In genomic region chr6:97204952-97205351, GRCm38 (mm10) we compare ENCODE assay signal across 8 mouse cellular contexts. TPM values are rescaled to one million over a fixed set of nuclear protein-coding genes. Genes with fewer than 3 reads are reported as not detected.
DNase-seq lines count a peak whose midpoint lies in the region; ATAC-seq lines count a peak whose summit lies in the region.

No protein-coding gene starts in this region.

- H3K4me2 ChIP-seq in forebrain, embryonic 14.5 days (ENCODE audit: low read length): peak overlapping the region; percentile 79
- peak overlapping the region; percentile 64 for H3K4me2 ChIP-seq in kidney, embryonic 14.5 days (replicated peaks; ENCODE audit: low read depth, low read length)

- under 1% methylated on average over 16 of the region's 16 CpGs for WGBS in forebrain, embryonic 14.5 days
- under 1% methylated on average over 16 of the region's 16 CpGs for WGBS in kidney, embryonic 14.5 days
- WGBS in macrophage (ENCODE audit: missing documents): 0% methylated on average over 11 of the region's 16 CpGs

- H3K27me3 ChIP-seq in megakaryocyte, embryonic 14.5 days (replicated peaks): no peaks in the 10 kb centered on the region
- no peaks in the 10 kb centered on the region for H3K27me3 ChIP-seq in forebrain, embryonic 14.5 days (replicated peaks; ENCODE audit: control insufficient read depth, insufficient read depth, low read length)
- H3K27me3 ChIP-seq in kidney, embryonic 14.5 days (ENCODE audit: control insufficient read depth, insufficient read depth, low read length): no peaks in the 10 kb centered on the region

- no peaks in the 10 kb centered on the region for H3K9me3 ChIP-seq in megakaryocyte, embryonic 14.5 days
- no peaks in the 10 kb centered on the region for H3K9me3 ChIP-seq in forebrain, embryonic 14.5 days (replicated peaks; ENCODE audit: control insufficient read depth, low read length)
- no peaks in the 10 kb centered on the region for H3K9me3 ChIP-seq in kidney, embryonic 14.5 days (ENCODE audit: control insufficient read depth, low read length)

- peak; percentile 37 to 56 for DNase-seq in adrenal gland, postnatal 36 days
- peak; percentile 23 for DNase-seq in forebrain, embryonic 14.5 days (ENCODE audit: low spot score)
- peak; percentile 62 for DNase-seq in thymus, postnatal 14 days
- no peak for DNase-seq in frontal cortex, postnatal 25 days (ENCODE audit: low spot score in 2 of 2)

- H3K36me3 ChIP-seq in megakaryocyte, embryonic 14.5 days (replicated peaks; ENCODE audit: low read length): peaks cover 30% of the 10 kb centered on the region
- 0 out of 2 replicates have a peak, but pooled peaks cover 7% of the 10 kb centered on the region for H3K36me3 ChIP-seq in forebrain, embryonic 14.5 days (ENCODE audit: control insufficient read depth, insufficient read depth, low read length)
- H3K36me3 ChIP-seq in kidney, embryonic 14.5 days (ENCODE audit: control insufficient read depth, insufficient read depth, low read length): peaks cover 9% of the 10 kb centered on the region; the same call in 1 of the 2 replicates
- H3K36me3 ChIP-seq in macrophage (ENCODE audit: inconsistent target): 0 out of 2 replicates have a peak, but pooled peaks cover 9% of the 10 kb centered on the region

- peak overlapping the region; percentile 98 for H3K9ac ChIP-seq in forebrain, embryonic 14.5 days (ENCODE audit: low read length)
- peak overlapping the region; percentile 96 for H3K9ac ChIP-seq in kidney, embryonic 14.5 days (ENCODE audit: low read depth, low read length)

- no peak for ATAC-seq in megakaryocyte, adult 5-6 weeks (ENCODE audit: poor library complexity, severe bottlenecking)
- peak; percentile 56 for ATAC-seq in forebrain, embryonic 14.5 days
- ATAC-seq in kidney, embryonic 14.5 days (ENCODE audit: low FRiP score, low TSS enrichment): peak; percentile 51

- peaks cover 58% of the 10 kb centered on the region for H3K4me1 ChIP-seq in megakaryocyte, embryonic 14.5 days
- H3K4me1 ChIP-seq in forebrain, embryonic 14.5 days (ENCODE audit: control insufficient read depth, insufficient read depth, low read length): peaks cover 14% of the 10 kb centered on the region
- peaks cover 9% of the 10 kb centered on the region; the same call in 1 of the 2 replicates for H3K4me1 ChIP-seq in kidney, embryonic 14.5 days (ENCODE audit: control insufficient read depth, insufficient read depth, low read length)

- H3K27ac ChIP-seq in forebrain, embryonic 14.5 days (ENCODE audit: low read depth, low read length): peak overlapping the region; percentile 83
- peak overlapping the region; percentile 83 for H3K27ac ChIP-seq in kidney, embryonic 14.5 days (ENCODE audit: low read depth, low read length)
- H3K27ac ChIP-seq in macrophage: peak overlapping the region; percentile 33

- peak overlapping the region; percentile 97 for H3K4me3 ChIP-seq in megakaryocyte, embryonic 14.5 days (replicated peaks)
- H3K4me3 ChIP-seq in forebrain, embryonic 14.5 days (ENCODE audit: low read depth, low read length): peak overlapping the region; percentile 85
- peak overlapping the region; percentile 96 for H3K4me3 ChIP-seq in kidney, embryonic 14.5 days (ENCODE audit: low read length)
- peak overlapping the region; percentile 46 for H3K4me3 ChIP-seq in macrophage (ENCODE audit: inconsistent target)

- H3K79me2 ChIP-seq in macrophage (ENCODE audit: inconsistent target): peaks cover 53% of the 10 kb centered on the region

RNA-seq across cellular contexts. Expression of gene Uba3, which starts 0.5 kb away (rescaled TPM):
- 4.7 and 9.4 TPM in 2 replicates for polyA plus RNA-seq in megakaryocyte, embryonic 14.5 days (2012; ENCODE audit: insufficient read depth, low replicate concordance)
- total RNA-seq in megakaryocyte, adult 5-6 weeks (2015): 52.0 and 52.9 TPM in 2 replicates
- 57.5 and 64.0 TPM in 2 replicates for total RNA-seq in megakaryocyte, adult 5-6 weeks (2017)
- 10 to 100 TPM; 59.1 to 66.2 TPM for total RNA-seq in adrenal gland, postnatal 36 days (2021)
- 96.4 and 119 TPM in 2 replicates for polyA plus RNA-seq in forebrain, embryonic 14.5 days (2014; fragmentation: Nextera tagmentation; extraction: Ambion mirVana)
- polyA plus RNA-seq in kidney, embryonic 14.5 days (2014; fragmentation: Nextera tagmentation; extraction: Ambion mirVana): 86.5 and 89.9 TPM in 2 replicates
- total RNA-seq in macrophage (2018; cell fraction: chromatin; rRNA removed): 100 to 1,000 TPM in 13 of 26 experiments, 10 to 100 TPM in 13; 41.1 to 153 (median 102) TPM
- total RNA-seq in macrophage (2018; cell fraction: cytosol; rRNA removed): 10 to 100 TPM; 33.3 to 41.9 (median 36.9) TPM
- 100 to 1,000 TPM in 2 of 26 experiments, 10 to 100 TPM in 24; 34.7 to 113 (median 66.4) TPM for total RNA-seq in macrophage (2018; cell fraction: nucleus; rRNA removed)
- polyA plus RNA-seq in macrophage (2018): 40.7 to 57.8 TPM (median 56.6 TPM) in 3 replicates

RNA-seq across cellular contexts. Expression of gene Arl6ip5, which starts 5.5 kb away (rescaled TPM):
- polyA plus RNA-seq in megakaryocyte, embryonic 14.5 days (2012; ENCODE audit: insufficient read depth, low replicate concordance): 8.1 and 25.3 TPM in 2 replicates
- 90.2 and 109 TPM in 2 replicates for total RNA-seq in megakaryocyte, adult 5-6 weeks (2015)
- 98.0 and 125 TPM in 2 replicates for total RNA-seq in megakaryocyte, adult 5-6 weeks (2017)
- 100 to 1,000 TPM; 121 to 138 TPM for total RNA-seq in adrenal gland, postnatal 36 days (2021)
- 72.5 and 79.2 TPM in 2 replicates for polyA plus RNA-seq in forebrain, embryonic 14.5 days (2014; fragmentation: Nextera tagmentation; extraction: Ambion mirVana)
- polyA plus RNA-seq in kidney, embryonic 14.5 days (2014; fragmentation: Nextera tagmentation; extraction: Ambion mirVana): 25.9 and 62.3 TPM in 2 replicates
- total RNA-seq in macrophage (2018; cell fraction: chromatin; rRNA removed): 10 to 100 TPM in 23 of 26 experiments, 1 to 10 TPM in 3; 6.7 to 35.7 (median 17.8) TPM
- total RNA-seq in macrophage (2018; cell fraction: cytosol; rRNA removed): 100 to 1,000 TPM; 154 to 210 (median 178) TPM
- total RNA-seq in macrophage (2018; cell fraction: nucleus; rRNA removed): 100 to 1,000 TPM in 1 of 26 experiments, 10 to 100 TPM in 25; 42.7 to 120 (median 70.6) TPM
- polyA plus RNA-seq in macrophage (2018): 170 to 235 TPM (median 193 TPM) in 3 replicates

RNA-seq across cellular contexts. Expression of gene Tmf1, which starts 26.0 kb away (rescaled TPM):
- polyA plus RNA-seq in megakaryocyte, embryonic 14.5 days (2012; ENCODE audit: insufficient read depth, low replicate concordance): 0.52 and 2.5 TPM in 2 replicates
- 21.5 and 22.6 TPM in 2 replicates for total RNA-seq in megakaryocyte, adult 5-6 weeks (2015)
- total RNA-seq in megakaryocyte, adult 5-6 weeks (2017): 98.2 and 120 TPM in 2 replicates
- total RNA-seq in adrenal gland, postnatal 36 days (2021): 10 to 100 TPM; 52.9 to 53.6 TPM
- 30.9 and 36.3 TPM in 2 replicates for polyA plus RNA-seq in forebrain, embryonic 14.5 days (2014; fragmentation: Nextera tagmentation; extraction: Ambion mirVana)
- 33.6 and 36.7 TPM in 2 replicates for polyA plus RNA-seq in kidney, embryonic 14.5 days (2014; fragmentation: Nextera tagmentation; extraction: Ambion mirVana)
- 10 to 100 TPM; 42.4 to 92.0 (median 68.5) TPM for total RNA-seq in macrophage (2018; cell fraction: chromatin; rRNA removed)
- total RNA-seq in macrophage (2018; cell fraction: cytosol; rRNA removed): 10 to 100 TPM; 36.6 to 66.2 (median 47.8) TPM
- 10 to 100 TPM; 38.4 to 89.1 (median 56.8) TPM for total RNA-seq in macrophage (2018; cell fraction: nucleus; rRNA removed)
- 19.9 to 24.8 TPM (median 20.9 TPM) in 3 replicates for polyA plus RNA-seq in macrophage (2018)

RNA-seq across cellular contexts. Expression of gene Lmod3, which starts 47.6 kb away (rescaled TPM):
- not detected in 2 replicates for polyA plus RNA-seq in megakaryocyte, embryonic 14.5 days (2012; ENCODE audit: insufficient read depth, low replicate concordance)
- not detected in 2 replicates for total RNA-seq in megakaryocyte, adult 5-6 weeks (2015)
- total RNA-seq in megakaryocyte, adult 5-6 weeks (2017): not detected in 2 replicates
- total RNA-seq in adrenal gland, postnatal 36 days (2021): not detected
- polyA plus RNA-seq in forebrain, embryonic 14.5 days (2014; fragmentation: Nextera tagmentation; extraction: Ambion mirVana): not detected in 2 replicates
- 0.09 TPM in 1 of 2 replicates, not detected in the other for polyA plus RNA-seq in kidney, embryonic 14.5 days (2014; fragmentation: Nextera tagmentation; extraction: Ambion mirVana)
- under 1 TPM in 3 of 26 experiments, not detected in 23; 0.33 to 0.63 (median 0.37) TPM for total RNA-seq in macrophage (2018; cell fraction: chromatin; rRNA removed)
- under 1 TPM in 2 of 26 experiments, not detected in 24; 0.05 TPM for total RNA-seq in macrophage (2018; cell fraction: cytosol; rRNA removed)
- total RNA-seq in macrophage (2018; cell fraction: nucleus; rRNA removed): under 1 TPM in 2 of 26 experiments, not detected in 24; 0.23 to 0.99 TPM
- not detected in 3 replicates for polyA plus RNA-seq in macrophage (2018)

RNA-seq across cellular contexts. Expression of gene Eogt, which starts 56.0 kb away (rescaled TPM):
- polyA plus RNA-seq in megakaryocyte, embryonic 14.5 days (2012; ENCODE audit: insufficient read depth, low replicate concordance): 0.21 TPM in 1 of 2 replicates, not detected in the other
- 4.6 and 7.2 TPM in 2 replicates for total RNA-seq in megakaryocyte, adult 5-6 weeks (2015)
- 3.4 and 6.1 TPM in 2 replicates for total RNA-seq in megakaryocyte, adult 5-6 weeks (2017)
- 10 to 100 TPM; 37.2 to 44.2 TPM for total RNA-seq in adrenal gland, postnatal 36 days (2021)
- polyA plus RNA-seq in forebrain, embryonic 14.5 days (2014; fragmentation: Nextera tagmentation; extraction: Ambion mirVana): 4.6 and 5.4 TPM in 2 replicates
- 7.0 and 18.0 TPM in 2 replicates for polyA plus RNA-seq in kidney, embryonic 14.5 days (2014; fragmentation: Nextera tagmentation; extraction: Ambion mirVana)
- total RNA-seq in macrophage (2018; cell fraction: chromatin; rRNA removed): 10 to 100 TPM in 22 of 26 experiments, 1 to 10 TPM in 4; 5.0 to 23.7 (median 15.8) TPM
- total RNA-seq in macrophage (2018; cell fraction: cytosol; rRNA removed): 10 to 100 TPM in 21 of 26 experiments, 1 to 10 TPM in 5; 7.6 to 13.3 (median 10.6) TPM
- 10 to 100 TPM in 23 of 26 experiments, 1 to 10 TPM in 3; 8.2 to 23.1 (median 17.1) TPM for total RNA-seq in macrophage (2018; cell fraction: nucleus; rRNA removed)
- polyA plus RNA-seq in macrophage (2018): 8.7 to 11.8 TPM (median 9.6 TPM) in 3 replicates

Comparison
In these comparisons a context has a peak if more than half of its experiments do, and no peak if none do; other contexts are left out.
1. H3K4me3 ChIP-seq: peak in every context shown above with its lines; median percentile 97 in megakaryocyte, embryonic 14.5 days; 96 in kidney, embryonic 14.5 days; 85 in forebrain, embryonic 14.5 days; 46 in macrophage.
2. DNase-seq: peak in adrenal gland, postnatal 36 days (2 of 2), forebrain, embryonic 14.5 days (single experiment) and thymus, postnatal 14 days (single experiment); none in frontal cortex, postnatal 25 days (0 of 2).
3. H3K27ac ChIP-seq: peak in every context shown above with its lines; median percentile 83 in forebrain, embryonic 14.5 days; 83 in kidney, embryonic 14.5 days; 33 in macrophage.